Mouse (Mus musculus): ENCODE results near the gene Tnnt2.

The Tnnt2 gene

GRCm38 (mm10) chr1:135892764-135893163, 56.6 kb downstream of the Tnnt2 start:
- Histone ChIP-seq H3K27me3 (ENCODE audit: control insufficient read depth, insufficient read depth, low read length, poor library complexity, severe bottlenecking) (no peaks in the 10 kb centered on the region), H3K36me3 (ENCODE audit: control insufficient read depth, insufficient read depth, low read length, poor library complexity, severe bottlenecking) (no peaks in the 10 kb centered on the region)
- DNase-seq (ENCODE audit: low read depth, low spot score), result no peak

GRCm38 (mm10) chr1:135893377-135893776, 57.2 kb downstream of the Tnnt2 start:
- H3K36me3 ChIP-seq (ENCODE audit: control insufficient read depth, insufficient read depth, low read length, poor library complexity, severe bottlenecking), result no peaks in the 10 kb centered on the region
- DNase-seq (ENCODE audit: low read depth, low spot score), result no peak
- H3K27me3 ChIP-seq (ENCODE audit: control insufficient read depth, insufficient read depth, low read length, poor library complexity, severe bottlenecking), result no peaks in the 10 kb centered on the region

GRCm38 (mm10) chr1:135895367-135895766, 59.2 kb downstream of the Tnnt2 start:
- no peak for DNase-seq (ENCODE audit: low read depth, low spot score)
- Histone ChIP-seq H3K36me3 (ENCODE audit: control insufficient read depth, insufficient read depth, low read length, poor library complexity, severe bottlenecking) (no peaks in the 10 kb centered on the region), H3K27me3 (ENCODE audit: control insufficient read depth, insufficient read depth, low read length, poor library complexity, severe bottlenecking) (no peaks in the 10 kb centered on the region)

GRCm38 (mm10) chr1:135899295-135899694, 63.1 kb downstream of the Tnnt2 start:
- no peaks in the 10 kb centered on the region for H3K36me3 ChIP-seq (ENCODE audit: control insufficient read depth, insufficient read depth, low read length, poor library complexity, severe bottlenecking)
- DNase-seq (ENCODE audit: low read depth, low spot score), result no peak
- H3K27me3 ChIP-seq (ENCODE audit: control insufficient read depth, insufficient read depth, low read length, poor library complexity, severe bottlenecking), result no peaks in the 10 kb centered on the region; the same call in 1 of the 2 replicates

GRCm38 (mm10) chr1:135899991-135900515, 63.9 kb downstream of the Tnnt2 start:
- DNase-seq (ENCODE audit: low read depth, low spot score), result no peak
- no peaks in the 10 kb centered on the region; the same call in 1 of the 2 replicates for H3K27me3 ChIP-seq (ENCODE audit: control insufficient read depth, insufficient read depth, low read length, poor library complexity, severe bottlenecking)
- H3K36me3 ChIP-seq (ENCODE audit: control insufficient read depth, insufficient read depth, low read length, poor library complexity, severe bottlenecking), result no peaks in the 10 kb centered on the region

All from splenic B cell, adult 2 months (primary cell).